Mouse (Mus musculus): ENCODE measurements around the gene Wfdc17. TPM values are rescaled to one million over a fixed set of nuclear protein-coding genes. Genes with fewer than 3 reads are reported as not detected.

Wfdc17 gene
- total and polyA plus RNA-seq, 2 experiments: 19.9 to 46.0 TPM

DNA sequence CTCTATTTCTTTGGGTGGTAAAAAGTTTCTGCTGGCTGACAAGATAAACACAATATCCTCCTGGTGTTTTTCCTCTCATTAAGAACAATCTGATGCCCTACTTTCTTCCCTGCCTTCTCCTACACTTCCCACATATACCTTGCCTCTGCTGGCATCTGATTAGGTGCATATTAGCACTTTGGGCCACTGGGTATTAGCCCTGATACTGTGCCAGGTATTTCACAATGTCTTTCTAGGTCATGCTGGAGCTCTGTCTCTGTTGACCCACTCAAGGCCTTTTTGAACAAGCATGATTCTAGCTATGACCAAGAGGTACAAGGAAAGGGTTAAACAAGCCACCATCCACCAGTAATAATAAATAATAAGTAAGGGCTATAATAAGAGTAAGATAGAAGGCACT lies 32.0 kb upstream of the Wfdc17 start:
- H3K79me2 ChIP-seq (ENCODE audit: control insufficient read depth, insufficient read depth, low read length): no peaks in the 10 kb centered on the region
- no peaks in the 10 kb centered on the region for H3K36me3 ChIP-seq (ENCODE audit: control insufficient read depth, insufficient read depth, low read length)
- TF ChIP-seq CTCF (IDR thresholded peaks at IDR 0.05; ENCODE audit: low read depth, low read length): no peak
- TF ChIP-seq POLR2A (IDR thresholded peaks at IDR 0.05; ENCODE audit: extremely low read depth, insufficient read depth, low read length): no peak
- no peak overlapping the region for H3K4me3 ChIP-seq (ENCODE audit: insufficient read depth, low read depth, low read length)
- DNase-seq (ENCODE audit: extremely low read depth, low read depth, low spot score): peak; percentile 91
- H3K4me1 ChIP-seq (ENCODE audit: control insufficient read depth, insufficient read depth, low read length): peaks cover 4% of the 10 kb centered on the region; the same call in 1 of the 2 replicates
- H3K27ac ChIP-seq (replicated peaks; ENCODE audit: insufficient read depth, low read depth, low read length): no peak overlapping the region
- no peak overlapping the region for H3K9ac ChIP-seq (ENCODE audit: low read depth, low read length)
- H3K27me3 ChIP-seq (ENCODE audit: control insufficient read depth, insufficient read depth, low read length): no peaks in the 10 kb centered on the region

DNA sequence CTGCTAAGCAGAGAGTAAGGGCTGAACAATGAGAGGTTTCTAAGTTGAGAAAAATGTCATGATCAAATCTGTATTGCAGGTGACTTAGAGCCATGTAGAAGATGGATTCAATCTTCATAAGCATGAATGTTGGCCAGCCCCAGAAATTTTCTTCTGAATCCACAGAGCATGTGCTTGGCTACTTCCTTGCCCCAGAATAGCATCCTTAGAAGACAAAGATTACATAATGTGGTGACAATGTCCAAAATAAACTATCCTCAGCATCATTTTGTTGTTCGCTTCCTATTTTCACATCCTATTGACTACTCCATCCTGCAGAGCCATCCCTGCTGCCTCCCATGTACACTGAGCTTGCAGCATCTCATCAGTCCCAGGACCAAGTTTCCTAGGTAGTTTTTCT lies 28.1 kb upstream of the Wfdc17 start:
- WGBS: 94% methylated on average over 1 of the region's 1 CpGs
- Histone ChIP-seq H3K79me2 (ENCODE audit: control insufficient read depth, insufficient read depth, low read length) (no peaks in the 10 kb centered on the region), H3K27ac (replicated peaks; ENCODE audit: insufficient read depth, low read depth, low read length) (no peak overlapping the region), H3K36me3 (ENCODE audit: control insufficient read depth, insufficient read depth, low read length) (no peaks in the 10 kb centered on the region), H3K9ac (ENCODE audit: low read depth, low read length) (no peak overlapping the region), H3K4me3 (ENCODE audit: insufficient read depth, low read depth, low read length) (no peak overlapping the region), H3K27me3 (ENCODE audit: control insufficient read depth, insufficient read depth, low read length) (no peaks in the 10 kb centered on the region), H3K4me1 (ENCODE audit: control insufficient read depth, insufficient read depth, low read length) (peaks cover 4% of the 10 kb centered on the region; the same call in 1 of the 2 replicates)
- DNase-seq (ENCODE audit: extremely low read depth, low read depth, low spot score): peak; percentile 36
- TF ChIP-seq CTCF (IDR thresholded peaks at IDR 0.05; ENCODE audit: low read depth, low read length) (no peak), POLR2A (IDR thresholded peaks at IDR 0.05; ENCODE audit: extremely low read depth, insufficient read depth, low read length) (no peak)

DNA sequence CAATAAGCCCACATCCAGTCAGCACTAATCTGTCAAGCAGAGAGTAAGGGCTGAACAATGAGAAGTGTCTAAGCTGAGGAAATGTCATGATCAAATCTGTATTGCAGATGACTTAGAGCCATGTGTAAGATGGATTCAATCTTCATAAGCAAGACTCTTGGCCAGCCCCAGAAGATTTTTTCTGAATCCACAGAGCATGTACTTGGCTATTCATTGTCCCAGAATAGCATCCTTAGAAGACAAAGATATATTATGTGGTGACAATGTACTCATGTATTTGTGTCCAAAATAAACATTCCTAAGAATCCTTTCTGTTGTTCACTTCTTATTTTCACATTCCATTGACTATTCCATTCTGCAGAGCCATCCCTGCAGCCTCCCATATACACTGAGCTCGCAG lies 13.9 kb upstream of the Wfdc17 start:
- no peak overlapping the region for H3K27ac ChIP-seq (replicated peaks; ENCODE audit: insufficient read depth, low read depth, low read length)
- DNase-seq (ENCODE audit: extremely low read depth, low read depth, low spot score): no peak
- H3K27me3 ChIP-seq (ENCODE audit: control insufficient read depth, insufficient read depth, low read length): no peaks in the 10 kb centered on the region
- H3K4me1 ChIP-seq (ENCODE audit: control insufficient read depth, insufficient read depth, low read length): no peaks in the 10 kb centered on the region
- H3K79me2 ChIP-seq (ENCODE audit: control insufficient read depth, insufficient read depth, low read length): no peaks in the 10 kb centered on the region
- H3K4me3 ChIP-seq (ENCODE audit: insufficient read depth, low read depth, low read length): no peak overlapping the region
- no peak overlapping the region for H3K9ac ChIP-seq (ENCODE audit: low read depth, low read length)
- TF ChIP-seq POLR2A (IDR thresholded peaks at IDR 0.05; ENCODE audit: extremely low read depth, insufficient read depth, low read length) (no peak), CTCF (IDR thresholded peaks at IDR 0.05; ENCODE audit: low read depth, low read length) (no peak)
- 89% methylated on average over 1 of the region's 1 CpGs for WGBS
- H3K36me3 ChIP-seq (ENCODE audit: control insufficient read depth, insufficient read depth, low read length): no peaks in the 10 kb centered on the region

DNA sequence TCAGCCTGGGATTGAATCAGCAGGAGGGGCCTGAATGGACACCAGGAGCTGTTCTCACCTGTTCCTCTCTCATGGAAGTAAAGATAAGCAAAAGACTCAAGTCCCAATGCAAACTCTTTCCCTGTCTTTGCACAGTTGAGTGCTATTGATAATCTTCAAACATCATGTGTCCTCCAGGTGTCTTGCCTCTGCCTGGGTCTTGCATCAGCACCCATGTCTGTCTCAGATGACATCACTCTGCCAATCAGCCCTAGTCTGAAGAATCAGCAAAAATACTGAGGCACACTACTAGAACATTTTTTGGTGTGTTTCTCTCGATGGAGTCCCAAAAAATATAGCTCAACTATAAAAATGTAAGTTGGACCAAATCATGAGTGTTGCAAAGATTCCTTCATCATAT lies 11.8 kb upstream of the Wfdc17 start:
- Histone ChIP-seq H3K27me3 (ENCODE audit: control insufficient read depth, insufficient read depth, low read length) (no peaks in the 10 kb centered on the region), H3K4me3 (ENCODE audit: insufficient read depth, low read depth, low read length) (no peak overlapping the region), H3K9ac (ENCODE audit: low read depth, low read length) (no peak overlapping the region), H3K4me1 (ENCODE audit: control insufficient read depth, insufficient read depth, low read length) (no peaks in the 10 kb centered on the region), H3K36me3 (ENCODE audit: control insufficient read depth, insufficient read depth, low read length) (no peaks in the 10 kb centered on the region), H3K27ac (replicated peaks; ENCODE audit: insufficient read depth, low read depth, low read length) (no peak overlapping the region), H3K79me2 (ENCODE audit: control insufficient read depth, insufficient read depth, low read length) (no peaks in the 10 kb centered on the region)
- TF ChIP-seq CTCF (IDR thresholded peaks at IDR 0.05; ENCODE audit: low read depth, low read length) (no peak), POLR2A (IDR thresholded peaks at IDR 0.05; ENCODE audit: extremely low read depth, insufficient read depth, low read length) (no peak)
- WGBS: 61% methylated on average over 1 of the region's 1 CpGs
- no peak for DNase-seq (ENCODE audit: extremely low read depth, low read depth, low spot score)

DNA sequence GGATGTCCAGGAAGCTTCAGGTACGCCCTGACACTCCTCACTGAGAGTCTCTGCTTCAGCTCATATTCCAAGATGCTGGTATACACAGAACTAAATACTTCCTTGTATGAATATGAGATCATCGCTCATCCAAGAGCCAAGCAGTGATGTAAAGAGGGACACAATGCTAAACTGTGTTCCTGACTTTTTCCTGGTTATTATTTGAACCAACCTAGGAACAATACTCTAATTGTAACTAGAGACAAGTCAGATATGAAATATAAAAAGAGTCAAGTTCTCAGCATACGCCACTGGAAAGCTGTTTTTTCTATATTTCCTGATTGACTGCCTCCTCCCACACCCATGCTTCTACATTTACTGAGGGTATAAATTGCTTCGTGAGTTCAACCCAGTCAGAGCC lies 4.9 kb downstream of the Wfdc17 start, which contains the start of gene Wfdc18:
Gene Wfdc18 (plus strand): TSS at position 301 of the 400 bp plus-strand sequence.
- H3K4me3 ChIP-seq (ENCODE audit: insufficient read depth, low read depth, low read length): no peak within 1 kb of the TSS
- no peak for DNase-seq (ENCODE audit: extremely low read depth, low read depth, low spot score)
- H3K4me1 ChIP-seq (ENCODE audit: control insufficient read depth, insufficient read depth, low read length): no peaks in the 10 kb centered on the region
- no peaks in the 10 kb centered on the region for H3K79me2 ChIP-seq (ENCODE audit: control insufficient read depth, insufficient read depth, low read length)
- WGBS: 82% methylated on average over 4 of the region's 4 CpGs
- no peaks in the 10 kb centered on the region for H3K36me3 ChIP-seq (ENCODE audit: control insufficient read depth, insufficient read depth, low read length)
- H3K9ac ChIP-seq (ENCODE audit: low read depth, low read length): no peak within 1 kb of the TSS
- TF ChIP-seq CTCF (IDR thresholded peaks at IDR 0.05; ENCODE audit: low read depth, low read length) (no peak), POLR2A (IDR thresholded peaks at IDR 0.05; ENCODE audit: extremely low read depth, insufficient read depth, low read length) (no peak)
- no peaks in the 10 kb centered on the region for H3K27me3 ChIP-seq (ENCODE audit: control insufficient read depth, insufficient read depth, low read length)
- no peak within 1 kb of the TSS for H3K27ac ChIP-seq (replicated peaks; ENCODE audit: insufficient read depth, low read depth, low read length)

DNA sequence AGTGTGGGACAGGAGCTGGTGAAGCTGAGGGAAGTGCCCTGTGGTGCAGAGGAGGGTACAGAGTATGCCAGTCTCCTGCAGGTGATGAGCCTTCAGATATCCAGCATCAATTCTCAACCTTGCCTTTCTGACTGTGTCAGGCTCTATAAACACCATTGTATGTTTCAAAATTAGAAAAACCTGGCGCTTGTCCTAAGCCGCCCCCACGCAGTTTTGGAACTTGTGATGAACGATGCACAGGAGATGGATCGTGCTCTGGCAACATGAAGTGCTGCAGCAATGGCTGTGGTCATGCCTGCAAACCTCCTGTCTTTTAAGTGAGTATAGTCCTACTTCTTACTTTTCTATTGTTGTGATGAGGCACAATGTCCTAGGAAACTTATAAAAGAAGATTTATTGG lies 5.9 kb downstream of the Wfdc17 start:
- Histone ChIP-seq H3K27ac (replicated peaks; ENCODE audit: insufficient read depth, low read depth, low read length) (no peak overlapping the region), H3K4me1 (ENCODE audit: control insufficient read depth, insufficient read depth, low read length) (no peaks in the 10 kb centered on the region), H3K36me3 (ENCODE audit: control insufficient read depth, insufficient read depth, low read length) (no peaks in the 10 kb centered on the region), H3K79me2 (ENCODE audit: control insufficient read depth, insufficient read depth, low read length) (no peaks in the 10 kb centered on the region), H3K4me3 (ENCODE audit: insufficient read depth, low read depth, low read length) (no peak overlapping the region), H3K9ac (ENCODE audit: low read depth, low read length) (no peak overlapping the region), H3K27me3 (ENCODE audit: control insufficient read depth, insufficient read depth, low read length) (no peaks in the 10 kb centered on the region)
- no peak for DNase-seq (ENCODE audit: extremely low read depth, low read depth, low spot score)
- TF ChIP-seq POLR2A (IDR thresholded peaks at IDR 0.05; ENCODE audit: extremely low read depth, insufficient read depth, low read length): no peak
- no peak for TF ChIP-seq CTCF (IDR thresholded peaks at IDR 0.05; ENCODE audit: low read depth, low read length)
- 84% methylated on average over 5 of the region's 5 CpGs for WGBS

Measured in liver, adult 2 months (tissue).